Mouse (Mus musculus): Measurements from ENCODE around the gene 1700088E04Rik.

GRCm38 (mm10) chr15:79144021-79144420 lies 3.0 kb upstream of the 1700088E04Rik start:
- TF ChIP-seq MAFK (IDR thresholded peaks at IDR 0.05; ENCODE audit: insufficient read depth, low read depth, low read length), result no peak
- TF ChIP-seq ZC3H11A (IDR thresholded peaks at IDR 0.05; ENCODE audit: borderline replicate concordance, low read depth, low read length), result no peak

Data from ES-E14 (cell line).